Comparison of ENCODE assay signal across 20 mouse cellular contexts in the genomic region with DNA sequence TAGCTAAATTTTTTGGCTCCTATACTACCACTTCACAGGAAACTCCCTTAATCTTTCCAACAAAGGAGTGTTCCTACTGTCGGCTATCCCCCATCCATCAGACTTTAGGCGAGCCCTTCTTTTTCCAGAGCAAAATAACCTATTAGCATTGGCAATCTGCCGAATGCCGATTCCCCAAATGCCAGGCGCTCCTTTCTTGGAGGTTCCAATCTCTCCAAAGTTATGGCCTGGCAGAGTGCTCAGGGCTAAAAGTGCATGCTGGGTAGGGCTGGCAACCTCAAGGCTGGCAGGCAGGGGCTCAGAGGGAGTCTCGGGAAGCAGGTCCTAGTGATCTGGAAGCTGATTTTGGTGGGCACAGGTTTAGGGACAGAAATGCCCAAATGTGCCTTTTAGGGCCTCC. TPM values are rescaled to one million over a fixed set of nuclear protein-coding genes. Genes with fewer than 3 reads are reported as not detected.
"Had no signal": no experiment of that assay in that cellular context is flagged by ENCODE, and none has a peak within 500 bp of the region (broad histone marks: within the 10 kb centered on the region; RNA-seq: fewer than 3 reads in every experiment).

No protein-coding gene starts in this region.

- H3K27me3 ChIP-seq: midbrain, embryonic 12.5 days; midbrain, embryonic 15.5 days; neural tube, embryonic 13.5 days had no signal

- DNase-seq: kidney, adult 9 months; kidney, postnatal 14 days; kidney, postnatal 4 days; layer of hippocampus, postnatal 36 days; liver, embryonic 13.5 days; lung, adult 2 months; lung, postnatal 14 days; lung, postnatal 4 days; retina, postnatal 1 day; thymus, adult 18-20 months; thymus, postnatal 36 days had no signal

- ATAC-seq: midbrain, embryonic 15.5 days had no signal

- H3K4me3 ChIP-seq: left cerebral cortex, adult 2 months; liver, embryonic 13.5 days; midbrain, embryonic 12.5 days; midbrain, embryonic 15.5 days; myocyte; neural tube, embryonic 13.5 days had no signal

- H3K4me2 ChIP-seq: liver, embryonic 13.5 days; midbrain, embryonic 12.5 days; midbrain, embryonic 15.5 days; neural tube, embryonic 13.5 days had no signal

- H3K27ac ChIP-seq: left cerebral cortex, adult 2 months; liver, embryonic 13.5 days; midbrain, embryonic 12.5 days; midbrain, embryonic 15.5 days; neural tube, embryonic 13.5 days had no signal

- H3K9me3 ChIP-seq: liver, embryonic 13.5 days; midbrain, embryonic 12.5 days; midbrain, embryonic 15.5 days; neural tube, embryonic 13.5 days had no signal

- H3K36me3 ChIP-seq: liver, embryonic 13.5 days; midbrain, embryonic 12.5 days; midbrain, embryonic 15.5 days; neural tube, embryonic 13.5 days had no signal

- H3K4me1 ChIP-seq: liver, embryonic 13.5 days; midbrain, embryonic 12.5 days; midbrain, embryonic 15.5 days; neural tube, embryonic 13.5 days had no signal

- H3K9ac ChIP-seq: liver, embryonic 13.5 days; midbrain, embryonic 12.5 days; midbrain, embryonic 15.5 days; neural tube, embryonic 13.5 days had no signal

RNA-seq across cellular contexts. Expression of a gene that starts 10.9 kb away (rescaled TPM):
- total RNA-seq: liver, adult 2 months; megakaryocyte progenitor cell, adult 5-6 weeks; megakaryocyte-erythroid progenitor cell, adult 5-6 weeks; neutrophil, adult 5-6 weeks had no signal
- polyA plus RNA-seq: liver, adult 2 months had no signal
